Mouse (Mus musculus) embryonic fibroblast, embryonic 13.5 days (primary cell): ENCODE results near the gene Gnb1. TPM values are rescaled to one million over a fixed set of nuclear protein-coding genes. Genes with fewer than 3 reads are reported as not detected.
"Not testable (repeated sequence)": the region's sequence is repeated elsewhere in the genome, so short reads cannot be mapped to it uniquely, and the experiment has no call there.

Experiments used
- H3K27ac ChIP-seq: 2 replicates; pipeline ENCODE4 v1.5.1; 2012; ENCODE audit warnings: low read length, control low read depth, inconsistent platforms; ENCODE audit not compliant: insufficient read depth
- H3K4me1 ChIP-seq: 2 replicates; pipeline ENCODE4 v1.6.1; 2011; ENCODE audit warnings: low read length; ENCODE audit not compliant: control insufficient read depth, insufficient read depth
- H3K4me3 ChIP-seq: 2 replicates; pipeline ENCODE4 v1.5.1; 2011; ENCODE audit warnings: mild to moderate bottlenecking, control low read depth, low read length; ENCODE audit not compliant: insufficient read depth
- CTCF ChIP-seq: IDR thresholded peaks from 2 replicates; pipeline ENCODE4 v1.5.1; 2011; ENCODE audit warnings: mild to moderate bottlenecking, control low read depth, low read length, moderate library complexity, borderline replicate concordance; ENCODE audit not compliant: insufficient read depth
- POLR2A ChIP-seq: IDR thresholded peaks from 2 replicates; pipeline ENCODE4 v1.6.1; 2011; ENCODE audit warnings: low read depth, mild to moderate bottlenecking, control low read depth, low read length, moderate library complexity
- polyA plus RNA-seq: library from polyadenylated mRNA; stranded (reverse); fragments of >200 nt; gene quantifications from 2 replicates; pipeline ENCODE4 v1.2.4, GENCODE M21; 2011; ENCODE audit warnings: low read depth; ENCODE audit not compliant: missing spikeins, insufficient read length

The Gnb1 gene
- polyA plus RNA-seq, 1 experiment, result 532 TPM

DNA sequence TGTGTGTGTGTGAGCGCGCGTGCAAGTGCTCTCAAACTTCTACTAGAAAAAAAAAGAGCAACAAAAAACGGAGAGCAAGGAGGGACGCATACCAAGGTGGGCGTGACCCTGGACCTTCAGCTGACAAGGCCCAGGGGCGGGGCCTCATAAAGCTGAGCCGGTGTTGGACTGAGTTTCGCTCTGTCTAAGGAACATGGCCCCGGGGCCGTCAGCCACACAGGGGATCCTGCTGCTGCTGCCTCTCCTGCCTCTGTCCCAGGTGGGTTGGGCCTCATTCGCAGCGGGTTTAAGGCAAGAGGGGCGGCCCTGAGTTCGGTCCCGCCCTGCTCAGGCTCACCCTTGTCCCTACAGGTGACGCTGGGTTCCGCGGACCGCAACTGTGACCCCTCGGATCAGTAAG, 22.2 kb upstream of the Gnb1 start, which contains the start of gene Tmem52:
Tmem52 (plus strand) TSS at position 163 of the 400 bp plus-strand sequence.
- no peak within 1 kb of the TSS for H3K4me3 ChIP-seq

DNA sequence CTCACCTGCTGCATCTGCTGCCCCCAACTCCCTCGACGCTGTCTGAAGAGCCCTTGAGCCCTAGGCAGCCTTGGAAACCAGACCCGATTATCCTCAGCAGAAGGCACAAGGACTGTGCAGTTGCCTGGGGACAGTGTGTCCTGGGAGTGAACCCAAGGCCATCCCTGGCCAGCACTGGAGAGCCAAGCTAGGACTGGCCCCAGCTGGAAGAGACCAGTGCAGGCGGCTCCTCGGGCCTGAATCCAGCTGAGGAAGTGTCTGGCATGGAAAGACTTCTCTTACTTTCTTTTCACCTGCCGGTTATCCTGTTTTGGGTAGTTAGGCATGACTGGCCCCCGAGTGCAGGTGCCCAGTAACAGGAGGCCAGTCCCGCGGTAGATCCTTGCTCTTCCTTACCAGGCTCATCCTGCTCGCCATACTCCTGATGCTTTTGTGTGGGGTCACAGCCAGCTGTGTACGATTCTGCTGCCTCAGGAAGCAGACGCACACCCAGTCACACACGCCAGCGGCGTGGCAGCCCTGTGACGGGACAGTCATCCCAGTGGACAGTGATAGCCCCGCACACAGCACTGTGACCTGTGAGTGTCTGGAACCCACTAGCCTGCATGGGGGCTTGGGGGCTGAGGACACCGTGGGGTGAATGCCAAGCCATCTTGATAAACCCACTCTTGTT, 21.4 kb upstream of the Gnb1 start:
- Histone ChIP-seq H3K4me3 (no peak overlapping the region), H3K27ac (no peak overlapping the region), H3K4me1 (no peaks in the 10 kb centered on the region)
- no peak for TF ChIP-seq POLR2A
- no peak for TF ChIP-seq CTCF

More for the DNA sequence above, 22.2 kb upstream of the Gnb1 start, which contains the start of gene Tmem52:
- TF ChIP-seq POLR2A, result no peak
- TF ChIP-seq CTCF, result no peak
- Histone ChIP-seq H3K27ac (no peak within 1 kb of the TSS), H3K4me1 (no peaks in the 10 kb centered on the region)

DNA sequence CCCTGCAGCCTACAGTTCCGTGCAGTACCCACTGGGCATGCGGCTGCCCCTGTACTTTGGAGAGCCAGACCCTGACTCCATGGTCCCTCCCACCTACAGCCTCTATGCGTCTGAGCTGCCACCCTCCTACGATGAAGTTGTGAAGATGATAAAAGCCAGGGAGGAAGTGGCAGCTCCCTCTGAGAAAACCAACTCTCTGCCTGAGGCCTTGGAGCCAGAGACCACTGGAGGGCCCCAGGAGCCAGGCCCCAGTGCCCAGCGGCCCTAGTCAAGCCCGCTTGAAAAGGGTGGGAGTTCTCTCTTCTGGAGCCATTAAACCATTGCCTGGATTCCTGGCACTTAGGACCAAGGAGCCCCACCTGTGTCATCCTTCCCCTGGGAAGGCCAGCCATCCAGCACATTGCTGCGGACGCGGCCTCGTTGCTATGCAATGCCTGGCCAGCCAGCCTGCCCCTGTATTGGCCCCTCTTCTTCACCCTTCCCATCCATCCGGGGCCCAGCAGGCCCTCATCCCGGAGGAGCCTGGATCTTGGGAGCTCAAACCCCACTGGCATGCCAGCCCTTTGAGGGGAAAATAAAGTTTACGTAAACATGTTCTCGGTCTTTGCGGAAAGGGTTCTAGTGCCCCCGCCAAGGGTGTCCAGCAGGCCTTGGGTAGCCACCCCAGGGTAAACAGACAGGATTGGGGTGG, 20.8 kb upstream of the Gnb1 start:
- no peak overlapping the region for H3K4me3 ChIP-seq
- H3K4me1 ChIP-seq, result no peaks in the 10 kb centered on the region
- TF ChIP-seq POLR2A (no peak), CTCF (no peak)
- H3K27ac ChIP-seq, result no peak overlapping the region

DNA sequence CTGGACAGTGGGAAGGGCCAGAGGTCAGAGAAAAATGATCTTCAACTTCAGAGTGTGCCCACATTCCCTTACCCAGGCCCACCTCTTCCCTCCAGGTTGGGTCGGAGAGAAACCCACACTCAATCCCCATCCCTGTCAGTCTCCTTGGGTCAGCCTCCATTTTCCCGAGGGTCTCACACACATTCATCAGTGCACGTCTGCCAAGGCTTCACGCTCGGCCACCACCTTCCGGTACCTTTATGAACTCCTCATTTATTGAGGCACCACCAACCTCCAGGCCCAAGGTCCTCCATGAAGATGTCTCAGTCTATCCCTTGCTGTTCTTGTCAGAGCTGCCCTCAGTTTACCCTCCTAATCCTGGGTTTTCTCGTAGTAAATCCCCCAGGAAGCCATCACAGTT, 20.2 kb upstream of the Gnb1 start:
- TF ChIP-seq POLR2A (no peak), CTCF (no peak)
- Histone ChIP-seq H3K4me3 (no peak overlapping the region), H3K4me1 (no peaks in the 10 kb centered on the region), H3K27ac (no peak overlapping the region)

DNA sequence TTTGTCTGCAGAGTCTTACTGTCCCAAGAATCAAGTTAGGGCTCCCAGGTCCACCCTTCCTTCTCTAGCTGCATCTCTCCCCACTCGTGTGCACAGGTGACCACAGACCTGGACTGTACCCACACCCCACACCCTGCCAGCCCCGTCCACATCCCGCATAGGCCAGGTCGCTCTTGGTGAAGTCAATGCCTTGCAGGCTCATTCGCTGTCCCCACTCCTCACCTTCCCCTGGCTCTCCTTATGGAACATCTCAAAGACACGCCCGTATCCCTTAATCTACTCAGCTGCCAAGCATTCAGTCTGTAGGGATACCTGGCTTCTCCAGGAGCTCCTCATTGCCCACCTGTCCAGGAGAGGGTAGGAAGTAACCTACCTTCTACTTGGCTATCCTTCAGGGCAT, 19.8 kb upstream of the Gnb1 start:
- no peak overlapping the region for H3K4me3 ChIP-seq
- TF ChIP-seq POLR2A, result no peak
- no peak for TF ChIP-seq CTCF

DNA sequence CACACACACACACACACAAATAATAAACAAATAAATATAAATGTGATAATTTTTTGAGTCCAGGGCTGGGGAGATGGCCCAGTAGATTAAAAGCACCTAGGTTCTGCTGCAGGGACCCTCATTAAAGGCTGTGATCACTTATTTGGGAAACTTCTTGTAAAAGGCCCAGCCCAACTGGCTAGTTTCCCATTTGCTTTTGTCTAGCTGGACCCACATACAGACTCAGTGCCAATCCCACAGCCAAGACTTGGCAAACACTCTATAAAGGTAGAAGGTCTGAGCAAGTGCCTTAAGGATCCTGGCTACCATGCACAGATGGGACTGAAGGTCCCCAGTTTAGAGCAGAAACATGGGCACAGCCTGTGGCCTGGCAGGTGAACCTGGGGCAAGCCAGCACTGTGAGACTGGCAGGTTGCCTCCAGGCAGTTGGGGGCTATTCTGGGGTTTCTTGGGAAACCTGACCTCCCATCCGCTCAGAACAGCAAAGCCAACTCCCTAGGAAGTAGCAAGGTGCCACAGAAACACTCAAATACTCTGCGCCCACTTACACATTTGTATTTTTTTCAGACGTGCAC, 18.4 kb upstream of the Gnb1 start:
- H3K4me1 ChIP-seq, result no peaks in the 10 kb centered on the region
- no peak overlapping the region for H3K27ac ChIP-seq
- no peak overlapping the region for H3K4me3 ChIP-seq
- TF ChIP-seq CTCF (no peak), POLR2A (no peak)

More for the DNA sequence above, 19.8 kb upstream of the Gnb1 start:
- Histone ChIP-seq H3K27ac (no peak overlapping the region), H3K4me1 (no peaks in the 10 kb centered on the region)

DNA sequence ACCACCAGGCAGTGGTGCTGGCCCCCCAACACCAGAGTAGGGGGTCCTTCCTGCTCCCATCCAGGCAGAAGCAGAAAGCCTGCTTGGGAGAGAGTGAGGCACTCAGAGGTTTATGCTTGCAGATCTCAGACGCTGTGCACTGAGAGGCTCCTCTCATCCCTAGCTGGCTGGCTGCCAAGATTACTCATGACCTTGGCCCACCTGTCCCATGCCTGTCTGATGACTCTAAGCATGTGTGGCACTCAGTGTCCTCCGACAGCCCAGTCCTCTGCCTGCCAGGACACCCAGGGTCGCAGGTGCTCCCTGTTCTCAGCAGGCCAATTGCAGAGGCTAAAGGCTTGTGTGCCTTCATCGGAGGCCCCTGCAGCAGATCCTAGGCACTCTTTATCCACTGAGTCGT, 17.8 kb upstream of the Gnb1 start:
- no peak overlapping the region for H3K4me3 ChIP-seq
- no peaks in the 10 kb centered on the region for H3K4me1 ChIP-seq
- no peak for TF ChIP-seq POLR2A
- no peak for TF ChIP-seq CTCF
- H3K27ac ChIP-seq, result no peak overlapping the region

DNA sequence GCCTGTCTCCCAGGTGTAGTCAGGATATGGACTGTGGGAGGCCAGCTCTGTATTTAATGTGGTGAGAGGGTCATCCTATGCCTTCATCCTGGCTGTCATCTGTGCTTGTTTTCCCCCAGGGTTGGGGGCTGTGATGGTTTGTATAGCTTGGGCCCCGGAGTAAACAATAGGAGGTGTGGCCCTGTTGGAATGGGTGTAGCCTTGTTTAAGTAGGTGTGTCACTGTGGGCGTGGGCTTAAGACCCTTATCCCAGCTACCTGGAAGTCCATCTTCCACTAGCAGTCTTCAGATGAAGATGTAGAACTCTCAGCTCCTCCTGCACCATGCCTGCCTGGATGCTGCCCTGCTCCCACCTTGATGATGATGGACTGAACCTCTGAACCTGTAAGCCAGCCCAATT, 17.4 kb upstream of the Gnb1 start:
- H3K4me1 ChIP-seq, H3K27ac ChIP-seq, H3K4me3 ChIP-seq: not testable (repeated sequence)

DNA sequence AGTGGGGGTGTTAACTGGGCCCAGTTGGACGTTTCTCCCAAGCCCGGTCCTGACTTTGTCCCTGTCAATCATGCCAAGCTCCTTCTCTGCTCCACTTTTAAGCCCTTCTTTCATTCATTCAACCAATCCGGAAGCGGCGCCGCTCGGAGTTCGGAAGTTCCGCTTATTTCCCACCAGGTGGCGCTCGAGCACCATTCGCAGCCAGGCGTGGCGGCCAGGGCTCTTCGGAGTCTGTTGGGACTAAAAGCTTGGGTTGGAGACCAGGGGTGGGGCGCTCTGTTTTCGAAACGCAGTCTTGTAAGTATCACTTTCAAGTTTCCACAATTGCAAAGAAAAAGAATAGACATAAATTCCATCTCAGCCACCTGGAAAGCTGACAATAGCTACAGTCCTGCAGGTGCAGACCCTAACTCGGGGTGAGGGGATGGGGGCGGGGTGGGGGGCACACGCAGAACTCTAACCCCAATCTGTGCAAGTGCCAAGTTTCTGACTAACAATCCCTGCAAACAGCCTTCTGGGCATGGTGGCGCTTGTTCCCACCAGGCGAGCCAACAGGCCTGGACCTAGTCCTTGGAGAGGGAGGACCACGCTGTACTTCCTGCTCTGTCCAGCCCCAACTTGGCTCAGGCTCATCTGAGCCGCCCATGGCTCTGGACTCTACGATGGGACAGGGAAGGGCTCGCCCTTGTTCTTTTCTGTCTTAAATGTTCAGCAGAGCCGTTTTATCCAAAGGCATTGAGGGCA, 9.6 kb upstream of the Gnb1 start:
- peak; percentile 78 for TF ChIP-seq CTCF
- TF ChIP-seq POLR2A, result no peak
- peak overlapping the region; percentile 28 for H3K27ac ChIP-seq
- H3K4me3 ChIP-seq, result no peak overlapping the region
- no peaks in the 10 kb centered on the region for H3K4me1 ChIP-seq

DNA sequence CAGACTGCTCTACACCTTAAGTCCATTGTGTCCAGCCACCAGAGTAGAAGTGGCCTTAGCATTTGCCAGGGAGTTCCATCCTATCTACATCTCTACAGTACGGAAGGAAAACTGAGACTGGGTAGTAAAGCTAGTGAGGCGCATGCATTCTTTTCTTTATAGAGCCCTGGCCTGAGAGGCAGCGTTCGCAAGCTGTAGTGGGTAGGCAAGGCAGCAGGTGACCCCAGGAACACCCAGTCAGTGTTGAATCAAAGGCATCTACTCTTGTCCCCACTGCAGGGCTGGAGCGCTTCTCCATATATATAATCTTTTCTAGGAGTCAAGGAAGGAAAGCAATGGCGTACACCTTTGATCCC, 9.1 kb upstream of the Gnb1 start:
- no peak overlapping the region for H3K4me3 ChIP-seq
- TF ChIP-seq CTCF (no peak), POLR2A (no peak)
- H3K4me1 ChIP-seq, result no peaks in the 10 kb centered on the region
- H3K27ac ChIP-seq, result peak overlapping the region; percentile 28
